Mouse (Mus musculus) kidney, postnatal 36 days (tissue): ENCODE measurements around the gene 4930523C07Rik.

Experiments used
- DNase-seq, 2 experiments: peaks; one replicate each; pipeline ENCODE4 v3.0.0; 2021 to 2022; ENCODE audit warnings: mixed read lengths in 2 of 2

Gene 4930523C07Rik

DNA sequence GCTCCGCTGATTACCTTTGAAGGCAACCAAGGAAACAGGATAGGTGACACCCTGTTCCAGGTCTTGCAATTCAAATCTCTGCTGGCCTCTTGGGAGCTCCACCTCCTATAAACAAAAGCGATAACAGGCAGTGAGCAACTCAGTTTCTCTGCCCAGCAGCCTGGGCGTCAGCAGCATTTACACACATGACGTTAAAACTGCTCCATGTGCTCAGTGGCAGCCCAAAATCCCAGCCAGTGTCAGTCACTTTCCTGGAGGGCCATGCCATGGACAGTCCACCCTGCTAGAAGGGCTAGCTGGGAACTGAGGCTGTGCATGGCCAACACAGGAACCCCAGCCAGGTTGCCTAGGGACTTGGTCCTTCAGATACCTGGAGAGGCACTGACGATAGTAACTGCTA, 61.2 kb downstream of the 4930523C07Rik start:
- DNase-seq, result no peak

DNA sequence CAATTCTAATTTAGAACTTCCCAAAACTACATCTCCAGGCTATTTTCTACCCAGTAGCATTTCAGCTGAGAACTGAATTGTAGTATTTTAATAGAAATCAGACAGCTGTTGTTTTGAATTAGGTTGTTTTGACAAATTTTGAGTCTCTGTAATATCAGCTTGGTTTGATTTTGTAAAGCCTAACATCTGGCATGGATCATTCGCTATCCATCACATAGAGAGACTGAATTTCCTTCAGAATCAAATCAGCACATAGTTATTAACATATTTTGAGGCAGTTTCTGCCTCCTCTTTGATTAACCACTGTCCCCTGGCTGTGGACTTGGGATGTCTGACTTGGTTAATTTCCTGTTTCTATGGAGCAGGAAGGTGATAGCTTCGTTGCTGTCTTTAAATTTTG, 64.4 kb downstream of the 4930523C07Rik start:
- DNase-seq, result no peak

DNA sequence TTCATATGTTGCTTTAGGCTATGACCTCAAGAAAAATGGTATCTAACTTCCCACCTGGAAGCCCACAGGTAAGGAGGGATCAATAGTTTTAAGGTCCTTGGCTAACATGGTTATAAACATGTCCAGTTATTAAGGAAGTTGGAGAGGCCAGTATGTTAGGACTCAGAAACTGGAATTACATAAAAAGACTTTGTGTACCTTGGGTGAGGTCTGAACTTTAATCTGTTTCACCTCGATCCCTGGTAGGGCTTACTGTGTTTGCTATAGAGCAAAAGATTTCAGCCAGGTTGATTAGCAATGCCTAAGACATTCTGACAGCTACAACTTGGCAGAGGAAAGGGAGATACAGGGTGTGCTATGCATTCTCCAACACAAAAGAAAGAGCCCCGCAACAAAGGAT, 79.8 kb downstream of the 4930523C07Rik start:
- DNase-seq, result no peak
